Mouse (Mus musculus) lung, postnatal 0 days (tissue): ENCODE measurements at regions not wholly inside any gene's neighbourhood (a gene's known extent, or its start where the extent isn't known, plus 50 kb on each side); places are given as distances from the start of the nearest gene placed in this dataset.

ENCODE experiments used
- ATAC-seq: fragments of 200-750 bp; cut with Nextera tagmentation; 2 replicates; pipeline ENCODE4 v1.8.0; 2017; ENCODE audit warnings: moderate library complexity
- DNase-seq: peaks from one replicate; pipeline ENCODE4 v3.0.0-alpha.2; 2016; ENCODE audit warnings: low spot score
- H3K27ac ChIP-seq: fragments of 300-500 bp; sonication (generic); 2 replicates; pipeline ENCODE4 v1.5.1; 2014; ENCODE audit warnings: antibody characterized with exemption, mild to moderate bottlenecking, low read length, mixed read lengths
- H3K27me3 ChIP-seq: fragments of 300-500 bp; sonication (generic); replicated peaks from 2 replicates; pipeline ENCODE4 v1.6.1; 2014; ENCODE audit warnings: low read length, mixed read lengths; ENCODE audit not compliant: insufficient read depth
- H3K36me3 ChIP-seq: fragments of 300-500 bp; sonication (generic); 2 replicates; pipeline ENCODE4 v1.6.1; 2014; ENCODE audit warnings: low read length, mixed read lengths; ENCODE audit not compliant: insufficient read depth
- H3K4me1 ChIP-seq: fragments of 300-500 bp; sonication (generic); 2 replicates; pipeline ENCODE4 v1.6.1; 2014; ENCODE audit warnings: antibody characterized with exemption, low read depth, low read length, mixed read lengths; ENCODE audit not compliant: insufficient read depth
- H3K4me2 ChIP-seq: fragments of 300-500 bp; sonication (generic); replicated peaks from 2 replicates; pipeline ENCODE4 v1.6.1; 2014; ENCODE audit warnings: low read depth, mild to moderate bottlenecking, low read length, moderate library complexity, mixed read lengths
- H3K4me3 ChIP-seq: fragments of 300-500 bp; sonication (generic); 2 replicates; pipeline ENCODE4 v1.5.1; 2014; ENCODE audit warnings: low read depth, low read length
- H3K9ac ChIP-seq: fragments of 300-500 bp; sonication (generic); replicated peaks from 2 replicates; pipeline ENCODE4 v1.6.1; 2014; ENCODE audit warnings: low read depth, mild to moderate bottlenecking
- H3K9me3 ChIP-seq: fragments of 300-500 bp; sonication (generic); 2 replicates; pipeline ENCODE4 v1.6.1; 2016; ENCODE audit warnings: low read length, mixed read lengths
- CTCF ChIP-seq: IDR thresholded peaks from 2 replicates; pipeline ENCODE4 v1.5.1; 2016; ENCODE audit warnings: antibody characterized with exemption, mild to moderate bottlenecking
- EP300 ChIP-seq: IDR thresholded peaks from 2 replicates; pipeline ENCODE4 v1.6.1; 2016; ENCODE audit warnings: antibody characterized with exemption, mild to moderate bottlenecking, control low read depth
- WGBS: fragments of 180-500 bp; shearing (Covaris S2); extraction: QIAGEN DNeasy Blood & Tissue Kit; methylation state at CpG from one replicate; pipeline ENCODE4 v1.1.7; 2014; 5-methylcytosine and 5-hydroxymethylcytosine counted together

GRCm38 (mm10) chr4:47587256-47587655 lies 112.8 kb downstream of the Sec61b start:
- no peaks in the 10 kb centered on the region for H3K36me3 ChIP-seq
- H3K9ac ChIP-seq: no peak overlapping the region
- ATAC-seq (no peak), DNase-seq (peak; percentile 10)
- no peak overlapping the region for H3K4me3 ChIP-seq
- no peaks in the 10 kb centered on the region for H3K9me3 ChIP-seq
- no peaks in the 10 kb centered on the region for H3K27me3 ChIP-seq
- WGBS: 42% methylated on average over 5 of the region's 5 CpGs
- no peak overlapping the region for H3K27ac ChIP-seq
- no peak overlapping the region for H3K4me2 ChIP-seq
- TF ChIP-seq CTCF: no peak
- no peak for TF ChIP-seq EP300
- no peaks in the 10 kb centered on the region for H3K4me1 ChIP-seq

DNA sequence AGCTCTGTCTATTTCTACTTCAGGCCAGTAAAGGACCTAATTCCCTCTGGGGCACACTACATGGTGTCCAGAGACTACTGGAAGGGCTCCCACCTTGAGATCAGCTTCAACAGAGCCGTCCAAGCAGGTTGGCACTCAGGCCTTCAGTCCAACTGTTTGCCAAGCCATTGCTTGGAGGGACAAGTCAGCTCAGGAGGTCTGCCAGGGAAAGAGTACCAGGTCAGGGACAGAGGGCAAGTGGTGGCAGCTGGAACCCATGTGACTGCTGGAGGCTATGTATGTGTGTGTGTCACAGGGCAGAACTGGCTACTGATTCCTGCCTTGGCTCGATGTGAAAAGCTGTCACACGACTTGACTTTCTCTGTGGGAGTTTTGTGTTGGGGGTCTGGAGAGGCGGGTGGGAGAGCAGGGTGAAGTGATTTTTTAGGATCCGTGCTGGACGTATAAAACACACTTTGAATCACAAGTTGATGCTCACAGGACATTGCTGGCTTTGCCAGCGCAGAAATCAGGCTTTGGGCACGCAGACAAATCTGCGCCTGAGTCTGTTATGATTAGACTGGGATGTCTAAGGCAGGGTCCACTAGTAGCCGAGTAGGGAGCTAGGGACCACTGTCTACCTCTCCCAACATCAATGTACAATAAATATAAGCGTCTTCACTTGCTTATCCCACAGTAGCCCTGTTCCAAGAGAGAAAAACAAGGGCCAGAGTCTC lies 118.0 kb downstream of the Sec61b start:
- Histone ChIP-seq H3K4me1 (no peaks in the 10 kb centered on the region), H3K36me3 (no peaks in the 10 kb centered on the region), H3K27me3 (no peaks in the 10 kb centered on the region), H3K9ac (no peak overlapping the region), H3K4me2 (no peak overlapping the region), H3K4me3 (no peak overlapping the region), H3K27ac (no peak overlapping the region), H3K9me3 (no peaks in the 10 kb centered on the region)
- TF ChIP-seq EP300: no peak
- TF ChIP-seq CTCF: no peak
- 83% methylated on average over 11 of the region's 11 CpGs for WGBS
- ATAC-seq (no peak), DNase-seq (no peak)

GRCm38 (mm10) chr4:47593155-47593554 lies 118.7 kb downstream of the Sec61b start:
- Histone ChIP-seq H3K9me3 (no peaks in the 10 kb centered on the region), H3K9ac (no peak overlapping the region), H3K27ac (no peak overlapping the region), H3K27me3 (no peaks in the 10 kb centered on the region), H3K4me2 (no peak overlapping the region), H3K36me3 (no peaks in the 10 kb centered on the region), H3K4me1 (no peaks in the 10 kb centered on the region), H3K4me3 (no peak overlapping the region)
- ATAC-seq (no peak), DNase-seq (no peak)
- TF ChIP-seq CTCF (no peak), EP300 (no peak)
- 74% methylated on average over 7 of the region's 7 CpGs for WGBS

DNA sequence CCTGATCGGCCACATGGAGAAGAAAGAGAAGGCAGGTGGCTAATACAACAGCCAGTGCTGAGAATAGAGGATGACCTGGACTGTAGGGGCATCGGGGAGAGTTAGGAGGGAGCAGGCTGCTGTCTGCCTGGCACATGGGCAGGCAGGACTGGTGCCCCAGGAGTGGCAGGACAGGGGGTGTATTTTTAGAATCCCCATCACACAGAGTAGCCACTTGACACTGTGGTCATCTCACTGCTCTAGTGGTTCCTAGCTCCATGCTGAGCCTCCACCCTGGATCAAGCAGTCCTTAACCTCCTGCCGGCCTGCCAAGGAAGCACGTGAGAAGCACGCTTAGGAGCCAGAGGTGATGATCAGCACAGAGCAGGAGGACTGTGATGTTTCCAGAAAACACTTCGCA lies 119.7 kb downstream of the Sec61b start:
- TF ChIP-seq CTCF (no peak), EP300 (no peak)
- DNase-seq: no peak
- WGBS: 86% methylated on average over 6 of the region's 6 CpGs

GRCm38 (mm10) chr4:47595841-47596240 lies 121.4 kb downstream of the Sec61b start:
- TF ChIP-seq CTCF (no peak), EP300 (no peak)
- no peaks in the 10 kb centered on the region for H3K9me3 ChIP-seq
- no peak overlapping the region for H3K27ac ChIP-seq
- no peaks in the 10 kb centered on the region for H3K27me3 ChIP-seq
- no peak for ATAC-seq
- no peaks in the 10 kb centered on the region for H3K36me3 ChIP-seq
- H3K4me2 ChIP-seq: no peak overlapping the region
- WGBS: 77% methylated on average over 10 of the region's 10 CpGs
- H3K4me3 ChIP-seq: no peak overlapping the region
- no peak for DNase-seq
- H3K9ac ChIP-seq: no peak overlapping the region
- no peaks in the 10 kb centered on the region for H3K4me1 ChIP-seq

More for the DNA sequence above, 119.7 kb downstream of the Sec61b start:
- Histone ChIP-seq H3K4me3 (no peak overlapping the region), H3K27ac (no peak overlapping the region), H3K36me3 (no peaks in the 10 kb centered on the region), H3K9me3 (no peaks in the 10 kb centered on the region), H3K9ac (no peak overlapping the region), H3K27me3 (no peaks in the 10 kb centered on the region), H3K4me2 (no peak overlapping the region), H3K4me1 (no peaks in the 10 kb centered on the region)
- ATAC-seq: no peak

- Histone ChIP-seq H3K4me2 (no peak overlapping the region), H3K4me3 (no peak overlapping the region), H3K27me3 (no peaks in the 10 kb centered on the region), H3K27ac (no peak overlapping the region), H3K4me1 (no peaks in the 10 kb centered on the region), H3K9ac (no peak overlapping the region), H3K9me3 (no peaks in the 10 kb centered on the region), H3K36me3 (no peaks in the 10 kb centered on the region)
- no peak for TF ChIP-seq EP300
- no peak for TF ChIP-seq CTCF
- DNase-seq: no peak
- 71% methylated on average over 7 of the region's 7 CpGs for WGBS
- ATAC-seq: no peak
Measured at GRCm38 (mm10) chr4:47597586-47597985, 123.1 kb downstream of the Sec61b start.
